Mouse (Mus musculus) heart, postnatal 0 days (tissue): ENCODE data around the gene Ssbp3.

Experiments used
- CTCF ChIP-seq: IDR thresholded peaks from 2 replicates; pipeline ENCODE4 v1.5.1; 2016; ENCODE audit warnings: antibody characterized with exemption, control low read depth, low read depth
- EP300 ChIP-seq: IDR thresholded peaks from 2 replicates; pipeline ENCODE4 v1.6.1; 2016; ENCODE audit warnings: antibody characterized with exemption, low read depth

DNA sequence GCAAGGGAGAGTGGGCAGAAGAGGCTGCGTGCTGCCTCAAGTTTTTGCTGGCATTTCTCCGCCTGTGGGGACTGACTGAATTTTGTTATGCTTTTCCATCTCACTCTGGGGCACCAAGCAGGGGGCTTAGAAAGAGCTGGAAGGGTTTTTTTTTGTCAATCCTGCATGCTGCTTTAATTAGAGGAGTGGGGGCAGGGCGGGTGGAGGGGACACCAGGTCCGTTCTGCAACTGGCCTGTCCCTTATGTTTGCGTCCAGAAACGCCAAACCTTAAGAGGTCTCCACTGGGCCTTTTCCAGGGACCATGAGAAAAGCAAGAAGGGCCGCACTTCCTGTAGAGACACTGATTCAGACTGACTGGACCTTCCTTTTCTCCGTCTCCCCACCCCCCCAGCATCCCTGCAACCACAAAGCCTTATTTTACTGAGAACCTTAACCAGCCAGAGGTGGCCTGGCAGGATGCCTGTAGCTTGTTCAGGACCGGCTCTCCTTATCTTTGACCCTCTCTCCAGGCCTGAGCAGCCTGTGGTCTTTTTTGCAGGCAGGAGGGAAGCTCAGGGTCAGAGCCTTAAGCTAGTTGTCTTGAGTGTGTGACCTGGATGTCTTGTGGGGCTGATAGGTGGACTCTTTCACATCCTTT lies 3.0 kb downstream of the Ssbp3 start:
- TF ChIP-seq CTCF = no peak
- no peak for TF ChIP-seq EP300
